Mouse (Mus musculus) forebrain, postnatal 0 days (tissue): ENCODE data around the gene Scaf1. TPM values are rescaled to one million over a fixed set of nuclear protein-coding genes. Genes with fewer than 3 reads are reported as not detected.
"Not testable (repeated sequence)": the region's sequence is repeated elsewhere in the genome, so short reads cannot be mapped to it uniquely, and the experiment has no call there.

Experiments used
- ATAC-seq: fragments of 200-750 bp; cut with Nextera tagmentation; 2 replicates; pipeline ENCODE4 v1.8.0; 2017; ENCODE audit warnings: mild to moderate bottlenecking, moderate library complexity
- DNase-seq: peaks from one replicate; pipeline ENCODE4 v3.0.0-alpha.2; 2015
- H3K27ac ChIP-seq: fragments of 300-500 bp; sonication (generic); 2 replicates; pipeline ENCODE4 v1.5.1; 2014; ENCODE audit warnings: low read depth, mild to moderate bottlenecking, antibody characterized with exemption, low read length, moderate library complexity, mixed read lengths
- H3K27me3 ChIP-seq: fragments of 300-500 bp; sonication (generic); 2 replicates; pipeline ENCODE4 v1.6.1; 2014; ENCODE audit warnings: mild to moderate bottlenecking, low read length, mixed read lengths; ENCODE audit not compliant: insufficient read depth
- H3K36me3 ChIP-seq: fragments of 300-500 bp; sonication (generic); 2 replicates; pipeline ENCODE4 v1.6.1; 2014; ENCODE audit warnings: mild to moderate bottlenecking, moderate library complexity; ENCODE audit not compliant: insufficient read depth
- H3K4me1 ChIP-seq: fragments of 300-500 bp; sonication (generic); 2 replicates; pipeline ENCODE4 v1.6.1; 2014; ENCODE audit warnings: antibody characterized with exemption; ENCODE audit not compliant: insufficient read depth
- H3K4me2 ChIP-seq: fragments of 300-500 bp; sonication (generic); 2 replicates; pipeline ENCODE4 v1.6.1; 2014; ENCODE audit warnings: low read depth, mild to moderate bottlenecking, moderate library complexity
- H3K4me3 ChIP-seq: fragments of 300-500 bp; sonication (generic); 2 replicates; pipeline ENCODE4 v1.5.1; 2014; ENCODE audit warnings: low read depth, low read length, mixed read lengths
- H3K9ac ChIP-seq: fragments of 300-500 bp; sonication (generic); 2 replicates; pipeline ENCODE4 v1.6.1; 2014; ENCODE audit warnings: mild to moderate bottlenecking
- H3K9me3 ChIP-seq: fragments of 300-500 bp; sonication (generic); 2 replicates; pipeline ENCODE4 v1.6.1; 2016; ENCODE audit warnings: low read length
- CTCF ChIP-seq: sonication (generic); IDR thresholded peaks from 2 replicates; pipeline ENCODE4 v1.5.1; 2016; ENCODE audit warnings: antibody characterized with exemption, control low read depth, low read depth
- WGBS: fragments of 180-500 bp; shearing (Covaris S2); extraction: QIAGEN DNeasy Blood & Tissue Kit; methylation state at CpG from one replicate; pipeline ENCODE4 v1.1.7; 2014; 5-methylcytosine and 5-hydroxymethylcytosine counted together
- polyA plus RNA-seq: library from polyadenylated mRNA; unstranded; fragments of >200 nt; fragmentation: Nextera tagmentation; extraction: Ambion mirVana; gene quantifications from 2 replicates; pipeline ENCODE4 v1.2.1, GENCODE M21; 2015
- total RNA-seq: library from RNA; depleted of rRNA; stranded (reverse); fragments of >200 nt; gene quantifications from 2 replicates; pipeline ENCODE4 v1.2.3, GENCODE M21; 2014

The Scaf1 gene
- total and polyA plus RNA-seq, 2 experiments from 2014 or later: 50.0 to 72.5 TPM

DNA sequence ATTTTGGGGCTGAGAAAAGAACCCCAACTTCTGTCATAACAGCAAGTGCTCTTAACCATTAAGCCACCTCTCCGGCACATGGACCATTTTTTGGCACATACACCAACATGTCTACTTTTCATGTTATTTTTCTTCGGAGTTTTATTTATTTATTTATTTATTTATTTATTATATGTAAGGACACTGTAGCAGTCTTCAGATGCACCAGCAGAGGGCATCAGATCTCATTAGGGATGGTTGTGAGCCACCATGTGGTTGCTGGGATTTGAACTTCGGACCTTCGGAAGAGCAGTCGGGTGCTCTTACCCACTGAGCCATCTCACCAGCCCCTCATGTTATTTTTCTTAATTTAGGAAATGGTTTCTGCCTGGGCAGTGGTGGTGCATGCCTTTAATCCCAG lies 7.5 kb upstream of the Scaf1 start:
- not testable (repeated sequence) for H3K9me3 ChIP-seq, H3K4me2 ChIP-seq, H3K4me3 ChIP-seq, H3K4me1 ChIP-seq, H3K27ac ChIP-seq, ATAC-seq, H3K9ac ChIP-seq, H3K27me3 ChIP-seq
- peak; percentile 9 for DNase-seq
- peaks cover 21% of the 10 kb centered on the region for H3K36me3 ChIP-seq
- peak; percentile 39 for TF ChIP-seq CTCF
- 78% methylated on average over 5 of the region's 5 CpGs for WGBS

DNA sequence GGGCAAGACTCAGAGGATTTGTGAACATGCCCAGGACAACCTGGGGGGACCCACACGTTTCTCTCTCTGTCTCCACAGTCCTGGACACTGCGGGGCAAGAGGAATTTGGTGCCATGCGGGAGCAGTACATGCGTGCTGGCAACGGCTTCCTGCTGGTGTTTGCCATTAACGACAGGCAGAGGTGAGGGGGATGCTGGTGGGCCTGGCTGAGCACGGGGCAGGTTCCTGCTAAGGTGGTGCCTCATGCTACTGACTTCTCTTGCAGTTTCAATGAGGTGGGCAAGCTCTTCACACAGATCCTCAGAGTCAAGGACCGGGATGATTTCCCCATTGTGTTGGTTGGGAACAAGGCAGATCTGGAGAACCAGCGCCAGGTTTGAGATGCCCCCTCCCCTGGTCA lies 4.1 kb upstream of the Scaf1 start:
- no peak overlapping the region for H3K27ac ChIP-seq
- no peak for DNase-seq
- no peaks in the 10 kb centered on the region for H3K9me3 ChIP-seq
- peaks cover 6% of the 10 kb centered on the region for H3K4me1 ChIP-seq
- no peak for TF ChIP-seq CTCF
- no peak overlapping the region for H3K4me3 ChIP-seq
- no peak overlapping the region for H3K9ac ChIP-seq
- 75% methylated on average over 9 of the region's 9 CpGs for WGBS
- no peaks in the 10 kb centered on the region for H3K27me3 ChIP-seq
- no peak for ATAC-seq
- no peaks in the 10 kb centered on the region for H3K36me3 ChIP-seq
- H3K4me2 ChIP-seq: no peak overlapping the region

DNA sequence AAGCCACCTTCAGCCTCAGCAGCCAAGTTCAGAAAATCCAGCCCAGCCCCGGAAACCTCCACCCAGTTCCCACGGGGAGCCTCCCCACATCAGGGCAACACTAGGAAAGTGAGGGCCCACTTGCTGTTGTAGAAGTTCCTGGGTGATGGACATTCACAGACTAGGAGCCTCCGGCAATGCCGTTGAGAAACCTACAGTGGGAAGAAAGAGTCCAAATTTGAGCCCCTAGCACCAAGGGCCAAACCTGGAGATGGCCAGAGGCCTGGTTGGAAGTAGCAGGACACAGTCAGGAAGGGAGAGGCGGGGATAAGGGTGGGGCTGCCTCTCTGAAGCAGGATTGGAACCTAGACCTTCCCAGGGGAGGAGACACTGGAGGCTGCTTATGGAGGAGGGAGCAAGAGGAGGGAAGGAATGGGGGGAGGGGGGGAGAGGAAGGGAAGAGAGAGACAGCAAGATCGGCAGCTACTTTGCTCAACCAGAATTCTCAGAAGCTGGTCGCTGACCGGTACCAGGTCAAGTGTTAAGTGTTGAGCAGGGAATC lies 2.9 kb upstream of the Scaf1 start:
- ATAC-seq (no peak), DNase-seq (no peak)
- Histone ChIP-seq H3K36me3 (no peaks in the 10 kb centered on the region), H3K27me3 (no peaks in the 10 kb centered on the region), H3K9ac (no peak overlapping the region), H3K4me2 (no peak overlapping the region), H3K27ac (no peak overlapping the region), H3K9me3 (no peaks in the 10 kb centered on the region), H3K4me3 (no peak overlapping the region), H3K4me1 (peaks cover 17% of the 10 kb centered on the region)
- 44% methylated on average over 8 of the region's 8 CpGs for WGBS
- TF ChIP-seq CTCF: no peak

DNA sequence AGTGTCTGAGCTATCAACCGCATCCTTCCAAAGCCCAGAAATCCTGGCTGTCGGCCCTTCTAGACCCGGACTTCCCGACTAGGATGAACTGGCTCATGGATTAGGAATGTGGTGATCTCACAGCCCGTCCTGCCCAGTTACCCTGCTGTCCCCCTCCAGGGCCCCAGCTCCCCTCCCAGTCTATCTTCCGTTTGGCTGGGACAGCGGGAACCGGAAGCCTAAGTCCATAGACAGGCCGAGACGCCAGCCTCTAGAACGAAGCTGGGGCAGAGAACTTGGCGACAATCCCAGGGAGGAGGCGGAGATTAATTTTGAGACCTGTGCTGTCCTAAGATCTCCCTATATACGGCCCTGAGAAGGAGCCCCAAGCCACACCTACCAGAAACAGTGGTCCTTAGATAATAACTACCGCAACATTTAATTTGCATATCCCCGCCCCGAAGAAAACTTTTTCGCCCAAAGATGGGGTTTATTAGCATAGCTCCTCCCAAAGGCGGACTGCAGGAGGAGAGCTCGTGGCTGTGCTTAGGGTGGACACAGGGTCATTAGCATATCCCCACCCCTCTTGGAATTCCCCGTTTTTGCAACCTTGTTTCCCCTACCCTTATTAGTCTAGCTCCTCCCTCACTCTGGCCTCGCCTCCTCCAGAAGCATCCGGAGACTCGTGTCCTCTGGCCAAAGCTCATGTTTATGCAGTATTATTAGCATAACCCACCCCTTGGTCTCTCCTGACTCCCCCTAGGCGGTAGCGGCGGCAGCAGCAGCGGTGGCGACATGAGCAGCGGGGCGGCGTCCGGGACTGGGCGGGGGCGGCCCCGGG lies 1.3 kb upstream of the Scaf1 start, which contains the start of gene Rras:
Gene Rras, plus strand, starts transcription at position 720 of the 820 bp plus-strand sequence.
- DNase-seq: peak; percentile 82
- peaks cover 15% of the 10 kb centered on the region for H3K36me3 ChIP-seq
- WGBS: 2% methylated on average over 36 of the region's 36 CpGs
- peaks cover 17% of the 10 kb centered on the region for H3K4me1 ChIP-seq
- peak; percentile 54 for ATAC-seq
- H3K9ac ChIP-seq: peak within 1 kb of the TSS; percentile 31
- H3K4me2 ChIP-seq: peak within 1 kb of the TSS; percentile 89
- TF ChIP-seq CTCF: peak; percentile 30; the same call in 1 of the 2 replicates
- peak within 1 kb of the TSS; percentile 62 for H3K27ac ChIP-seq
- no peaks in the 10 kb centered on the region for H3K27me3 ChIP-seq
- H3K4me3 ChIP-seq: peak within 1 kb of the TSS; percentile 69
- no peaks in the 10 kb centered on the region for H3K9me3 ChIP-seq

DNA sequence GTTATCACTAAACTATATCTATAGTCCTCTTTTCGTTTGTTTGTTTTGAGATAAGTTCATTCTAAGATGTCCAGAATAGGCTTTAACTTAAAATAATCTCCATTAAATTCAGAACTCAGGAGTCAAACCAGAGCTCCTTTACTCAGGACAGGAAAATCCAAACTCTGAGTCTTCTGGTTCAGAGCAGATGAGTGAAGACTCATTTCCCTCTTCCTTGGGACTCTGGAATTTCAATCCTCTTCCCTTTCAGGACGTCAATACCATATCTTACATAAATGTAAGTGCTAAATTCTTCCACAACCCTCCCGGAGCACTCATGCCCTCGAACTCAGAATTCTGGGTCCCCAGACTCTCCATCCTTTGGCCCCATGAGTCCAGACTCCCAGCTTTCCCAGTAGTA lies 598 bp upstream of the Scaf1 start:
- peak overlapping the region; percentile 89 for H3K4me2 ChIP-seq
- H3K9me3 ChIP-seq: no peaks in the 10 kb centered on the region
- peaks cover 22% of the 10 kb centered on the region for H3K36me3 ChIP-seq
- no peak for DNase-seq
- peak overlapping the region; percentile 62 for H3K27ac ChIP-seq
- TF ChIP-seq CTCF: no peak
- no peaks in the 10 kb centered on the region for H3K27me3 ChIP-seq
- WGBS: 3% methylated on average over 4 of the region's 4 CpGs
- peaks cover 17% of the 10 kb centered on the region for H3K4me1 ChIP-seq
- no peak for ATAC-seq
- H3K9ac ChIP-seq: peak overlapping the region; percentile 31
- peak overlapping the region; percentile 69 for H3K4me3 ChIP-seq

DNA sequence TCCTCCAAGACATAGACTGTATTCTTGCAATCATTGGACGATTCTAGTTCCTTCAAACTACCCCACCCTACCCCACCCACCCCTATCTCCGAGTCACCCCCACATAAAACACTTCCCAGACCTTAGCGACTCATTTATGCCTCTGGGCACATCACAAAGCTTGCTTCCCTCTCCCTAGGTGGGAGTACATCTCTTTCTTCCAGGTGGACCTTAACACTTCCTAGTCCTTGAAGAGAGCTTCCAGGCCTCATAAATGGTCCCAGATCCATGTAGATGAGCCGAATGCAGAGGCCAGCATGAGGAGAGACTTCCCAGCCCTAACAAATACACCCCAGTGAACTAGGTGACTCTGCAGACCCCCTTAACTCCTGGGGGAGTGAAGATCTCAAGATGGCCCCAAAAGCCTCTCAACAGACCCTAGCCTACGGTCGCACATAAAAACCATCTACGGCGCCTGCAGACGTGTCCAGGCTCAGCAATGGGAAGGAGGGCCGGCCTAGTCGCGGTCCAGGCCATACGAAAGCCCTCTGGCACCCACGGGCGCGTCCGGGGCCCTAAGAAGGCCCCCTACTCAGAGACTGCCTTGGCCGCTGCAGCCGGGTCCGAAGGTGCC lies 713 bp downstream of the Scaf1 start:
- Histone ChIP-seq H3K36me3 (peaks cover 29% of the 10 kb centered on the region), H3K27me3 (no peaks in the 10 kb centered on the region), H3K4me1 (peaks cover 17% of the 10 kb centered on the region), H3K4me2 (peak overlapping the region; percentile 71), H3K9ac (peak overlapping the region; percentile 93), H3K9me3 (no peaks in the 10 kb centered on the region), H3K4me3 (peak overlapping the region; percentile 69), H3K27ac (peak overlapping the region; percentile 78)
- DNase-seq (no peak), ATAC-seq (no peak)
- TF ChIP-seq CTCF: no peak
- WGBS: 3% methylated on average over 20 of the region's 20 CpGs

DNA sequence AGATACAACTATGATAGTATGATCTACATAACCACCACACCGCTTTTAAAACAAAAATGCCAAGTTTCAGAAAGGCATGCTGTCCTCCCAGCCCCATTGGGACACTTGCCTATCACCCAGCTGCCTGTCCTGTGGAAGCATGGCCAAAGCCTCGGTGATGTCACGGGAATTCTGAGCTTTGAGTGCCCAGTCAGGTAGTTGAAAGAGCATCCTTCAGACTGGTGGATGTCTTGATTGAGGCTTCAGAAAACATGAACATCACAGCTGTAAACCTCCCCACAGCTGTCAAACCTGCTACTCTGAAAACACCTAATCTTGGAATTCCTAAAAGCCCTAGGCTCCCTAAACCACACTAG lies 2.1 kb downstream of the Scaf1 start:
- H3K4me3 ChIP-seq: no peak overlapping the region
- WGBS: 95% methylated on average over 3 of the region's 3 CpGs
- H3K9me3 ChIP-seq: no peaks in the 10 kb centered on the region
- DNase-seq (no peak), ATAC-seq (no peak)
- peaks cover 17% of the 10 kb centered on the region for H3K4me1 ChIP-seq
- H3K27me3 ChIP-seq: no peaks in the 10 kb centered on the region
- TF ChIP-seq CTCF: no peak
- H3K27ac ChIP-seq: no peak overlapping the region
- no peak overlapping the region for H3K9ac ChIP-seq
- no peak overlapping the region for H3K4me2 ChIP-seq
- H3K36me3 ChIP-seq: peaks cover 42% of the 10 kb centered on the region
